Mouse (Mus musculus): ENCODE results near the gene Wnt10b. TPM values are rescaled to one million over a fixed set of nuclear protein-coding genes. Genes with fewer than 3 reads are reported as not detected.
A peak's percentile ranks its signal among the peaks of the same experiment; 100 is the strongest.

Wnt10b gene
- polyA plus RNA-seq, 1 experiment from 2014 or later: 2.3 TPM

GRCm38 (mm10) chr15:98775533-98775932 lies 2.4 kb downstream of the Wnt10b start:
- H3K36me3 ChIP-seq (replicated peaks; ENCODE audit: control insufficient read depth, insufficient read depth, low read depth, low read length): no peaks in the 10 kb centered on the region
- no peaks in the 10 kb centered on the region for H3K9me3 ChIP-seq (replicated peaks; ENCODE audit: control insufficient read depth, low read length)
- H3K4me1 ChIP-seq (ENCODE audit: control insufficient read depth, insufficient read depth, low read length): peaks cover 18% of the 10 kb centered on the region
- H3K4me3 ChIP-seq (ENCODE audit: low read depth, low read length): no peak overlapping the region; the same call in 1 of the 2 replicates
- whole genome bisulfite sequencing: 3% methylated on average over 5 of the region's 5 CpGs
- peaks cover 98% of the 10 kb centered on the region for H3K27me3 ChIP-seq (ENCODE audit: control insufficient read depth, insufficient read depth, low read length)
- ATAC-seq (replicated peaks; ENCODE audit: insufficient number of reproducible peaks, low FRiP score, low TSS enrichment, low read depth) (no peak), DNase-seq (ENCODE audit: low spot score) (peak; percentile 19)
- H3K9ac ChIP-seq (replicated peaks; ENCODE audit: low read length): no peak overlapping the region
- no peak overlapping the region for H3K4me2 ChIP-seq (ENCODE audit: low read depth, low read length)
- H3K27ac ChIP-seq (replicated peaks; ENCODE audit: low read depth, low read length): no peak overlapping the region

GRCm38 (mm10) chr15:98774096-98774495 lies 3.9 kb downstream of the Wnt10b start:
- no peak overlapping the region for H3K4me2 ChIP-seq (ENCODE audit: low read depth, low read length)
- DNase-seq (ENCODE audit: low spot score): no peak
- WGBS: 6% methylated on average over 15 of the region's 15 CpGs
- no peaks in the 10 kb centered on the region for H3K9me3 ChIP-seq (replicated peaks; ENCODE audit: control insufficient read depth, low read length)
- H3K27me3 ChIP-seq (ENCODE audit: control insufficient read depth, insufficient read depth, low read length): peaks cover 83% of the 10 kb centered on the region
- ATAC-seq (replicated peaks; ENCODE audit: insufficient number of reproducible peaks, low FRiP score, low TSS enrichment, low read depth): no peak
- no peak overlapping the region for H3K4me3 ChIP-seq (ENCODE audit: low read depth, low read length)
- no peak overlapping the region for H3K9ac ChIP-seq (replicated peaks; ENCODE audit: low read length)
- H3K27ac ChIP-seq (replicated peaks; ENCODE audit: low read depth, low read length): no peak overlapping the region
- H3K4me1 ChIP-seq (ENCODE audit: control insufficient read depth, insufficient read depth, low read length): peaks cover 18% of the 10 kb centered on the region
- H3K36me3 ChIP-seq (replicated peaks; ENCODE audit: control insufficient read depth, insufficient read depth, low read depth, low read length): no peaks in the 10 kb centered on the region

GRCm38 (mm10) chr15:98772511-98773211 lies 5.3 kb downstream of the Wnt10b start:
- Histone ChIP-seq H3K9ac (replicated peaks; ENCODE audit: low read length) (peak overlapping the region; percentile 37), H3K4me2 (ENCODE audit: low read depth, low read length) (peak overlapping the region; percentile 42), H3K9me3 (replicated peaks; ENCODE audit: control insufficient read depth, low read length) (no peaks in the 10 kb centered on the region), H3K36me3 (replicated peaks; ENCODE audit: control insufficient read depth, insufficient read depth, low read depth, low read length) (no peaks in the 10 kb centered on the region), H3K27ac (replicated peaks; ENCODE audit: low read depth, low read length) (no peak overlapping the region), H3K27me3 (ENCODE audit: control insufficient read depth, insufficient read depth, low read length) (peaks cover 69% of the 10 kb centered on the region), H3K4me3 (ENCODE audit: low read depth, low read length) (peak overlapping the region; percentile 26), H3K4me1 (ENCODE audit: control insufficient read depth, insufficient read depth, low read length) (peaks cover 14% of the 10 kb centered on the region)
- ATAC-seq (replicated peaks; ENCODE audit: insufficient number of reproducible peaks, low FRiP score, low TSS enrichment, low read depth) (no peak), DNase-seq (ENCODE audit: low spot score) (peak; percentile 42)
- 2% methylated on average over 36 of the region's 36 CpGs for WGBS

GRCm38 (mm10) chr15:98771813-98772425 lies 6.0 kb downstream of the Wnt10b start:
- no peaks in the 10 kb centered on the region for H3K9me3 ChIP-seq (replicated peaks; ENCODE audit: control insufficient read depth, low read length)
- H3K4me3 ChIP-seq (ENCODE audit: low read depth, low read length): peak overlapping the region; percentile 26
- H3K4me1 ChIP-seq (ENCODE audit: control insufficient read depth, insufficient read depth, low read length): peaks cover 10% of the 10 kb centered on the region
- ATAC-seq (replicated peaks; ENCODE audit: insufficient number of reproducible peaks, low FRiP score, low TSS enrichment, low read depth) (no peak), DNase-seq (ENCODE audit: low spot score) (no peak)
- no peak overlapping the region; the same call in 1 of the 2 replicates for H3K4me2 ChIP-seq (ENCODE audit: low read depth, low read length)
- WGBS: 4% methylated on average over 12 of the region's 12 CpGs
- H3K9ac ChIP-seq (replicated peaks; ENCODE audit: low read length): no peak overlapping the region
- no peaks in the 10 kb centered on the region for H3K36me3 ChIP-seq (replicated peaks; ENCODE audit: control insufficient read depth, insufficient read depth, low read depth, low read length)
- no peak overlapping the region for H3K27ac ChIP-seq (replicated peaks; ENCODE audit: low read depth, low read length)
- peaks cover 61% of the 10 kb centered on the region for H3K27me3 ChIP-seq (ENCODE audit: control insufficient read depth, insufficient read depth, low read length)

GRCm38 (mm10) chr15:98768259-98768658 lies 9.7 kb downstream of the Wnt10b start:
- Histone ChIP-seq H3K9ac (replicated peaks; ENCODE audit: low read length) (no peak overlapping the region), H3K4me3 (ENCODE audit: low read depth, low read length) (no peak overlapping the region), H3K27me3 (ENCODE audit: control insufficient read depth, insufficient read depth, low read length) (peaks cover 25% of the 10 kb centered on the region), H3K4me2 (ENCODE audit: low read depth, low read length) (no peak overlapping the region), H3K27ac (replicated peaks; ENCODE audit: low read depth, low read length) (no peak overlapping the region), H3K36me3 (replicated peaks; ENCODE audit: control insufficient read depth, insufficient read depth, low read depth, low read length) (no peaks in the 10 kb centered on the region), H3K9me3 (replicated peaks; ENCODE audit: control insufficient read depth, low read length) (no peaks in the 10 kb centered on the region), H3K4me1 (ENCODE audit: control insufficient read depth, insufficient read depth, low read length) (peaks cover 7% of the 10 kb centered on the region)
- DNase-seq (ENCODE audit: low spot score) (no peak), ATAC-seq (replicated peaks; ENCODE audit: insufficient number of reproducible peaks, low FRiP score, low TSS enrichment, low read depth) (no peak)
- WGBS: 29% methylated on average over 5 of the region's 5 CpGs

GRCm38 (mm10) chr15:98765929-98766328 lies 12.0 kb downstream of the Wnt10b start:
- H3K4me2 ChIP-seq (ENCODE audit: low read depth, low read length): no peak overlapping the region
- no peak overlapping the region for H3K9ac ChIP-seq (replicated peaks; ENCODE audit: low read length)
- 70% methylated on average over 4 of the region's 4 CpGs for WGBS
- no peak overlapping the region for H3K27ac ChIP-seq (replicated peaks; ENCODE audit: low read depth, low read length)
- no peak overlapping the region for H3K4me3 ChIP-seq (ENCODE audit: low read depth, low read length)
- H3K27me3 ChIP-seq (ENCODE audit: control insufficient read depth, insufficient read depth, low read length): peaks cover 2% of the 10 kb centered on the region
- no peaks in the 10 kb centered on the region; the same call in 1 of the 2 replicates for H3K36me3 ChIP-seq (replicated peaks; ENCODE audit: control insufficient read depth, insufficient read depth, low read depth, low read length)
- H3K9me3 ChIP-seq (replicated peaks; ENCODE audit: control insufficient read depth, low read length): no peaks in the 10 kb centered on the region
- ATAC-seq (replicated peaks; ENCODE audit: insufficient number of reproducible peaks, low FRiP score, low TSS enrichment, low read depth) (no peak), DNase-seq (ENCODE audit: low spot score) (no peak)
- peaks cover 2% of the 10 kb centered on the region; the same call in 1 of the 2 replicates for H3K4me1 ChIP-seq (ENCODE audit: control insufficient read depth, insufficient read depth, low read length)

- peak within 1 kb of the TSS; percentile 70 for H3K27ac ChIP-seq (replicated peaks; ENCODE audit: low read depth, low read length)
- under 1% methylated on average over 73 of the region's 76 CpGs for WGBS
- peak; percentile 97 for DNase-seq (ENCODE audit: low spot score)
These were observed 15.1 kb downstream of the Wnt10b start, which contains the start of gene Arf3 for GRCm38 (mm10) chr15:98762670-98763529. Arf3 (minus strand) TSS chr15:98763214.

More at GRCm38 (mm10) chr15:98762670-98763529, 15.1 kb downstream of the Wnt10b start, which contains the start of gene Arf3:
- Histone ChIP-seq H3K36me3 (replicated peaks; ENCODE audit: control insufficient read depth, insufficient read depth, low read depth, low read length) (no peaks in the 10 kb centered on the region; the same call in 1 of the 2 replicates), H3K4me2 (ENCODE audit: low read depth, low read length) (peak within 1 kb of the TSS; percentile 84), H3K27me3 (ENCODE audit: control insufficient read depth, insufficient read depth, low read length) (no peaks in the 10 kb centered on the region), H3K4me3 (ENCODE audit: low read depth, low read length) (peak within 1 kb of the TSS; percentile 100), H3K9me3 (replicated peaks; ENCODE audit: control insufficient read depth, low read length) (no peaks in the 10 kb centered on the region), H3K4me1 (ENCODE audit: control insufficient read depth, insufficient read depth, low read length) (peaks cover 2% of the 10 kb centered on the region; the same call in 1 of the 2 replicates), H3K9ac (replicated peaks; ENCODE audit: low read length) (peak within 1 kb of the TSS; percentile 91)
- ATAC-seq (replicated peaks; ENCODE audit: insufficient number of reproducible peaks, low FRiP score, low TSS enrichment, low read depth): peak; percentile 88
